Mouse (Mus musculus): ENCODE measurements around the gene R3hdm1.

GRCm38 (mm10) chr1:128098309-128098708, 4.8 kb upstream of the R3hdm1 start:
- TF ChIP-seq CTCF (IDR thresholded peaks at IDR 0.05; ENCODE audit: control insufficient read depth, insufficient read depth, insufficient replicate concordance, low read depth, low read length) (no peak), POLR2A (IDR thresholded peaks at IDR 0.05; ENCODE audit: control insufficient read depth, low read depth, low read length) (no peak)
